Mouse (Mus musculus): ENCODE data around the gene Slc22a4. TPM values are rescaled to one million over a fixed set of nuclear protein-coding genes. Genes with fewer than 3 reads are reported as not detected.
"Not testable (repeated sequence)": the region's sequence is repeated elsewhere in the genome, so short reads cannot be mapped to it uniquely, and the experiment has no call there.

Gene Slc22a4
- polyA plus RNA-seq, 1 experiment from 2014 or later = 2.1 TPM

- DNase-seq (ENCODE audit: low spot score) = no peak
- Histone ChIP-seq H3K9ac (ENCODE audit: low read length) (no peak overlapping the region), H3K36me3 (ENCODE audit: control insufficient read depth, insufficient read depth, low read length) (no peaks in the 10 kb centered on the region), H3K27ac (replicated peaks) (no peak overlapping the region), H3K4me3 (ENCODE audit: low read depth, low read length) (no peak overlapping the region), H3K9me3 (ENCODE audit: control insufficient read depth, low read length) (no peaks in the 10 kb centered on the region), H3K27me3 (ENCODE audit: control insufficient read depth, insufficient read depth, low read length) (no peaks in the 10 kb centered on the region), H3K4me2 (replicated peaks; ENCODE audit: low read depth) (no peak overlapping the region), H3K4me1 (replicated peaks; ENCODE audit: control insufficient read depth, insufficient read depth) (no peaks in the 10 kb centered on the region)
- WGBS = 75% methylated on average over 3 of the region's 3 CpGs
- peak; percentile 57 for TF ChIP-seq CTCF (IDR thresholded peaks at IDR 0.05; ENCODE audit: low read depth)
- no peak for TF ChIP-seq EP300 (optimal IDR thresholded peaks at IDR 0.05)
- ATAC-seq (ENCODE audit: low FRiP score, low TSS enrichment) = no peak
Observed at GRCm38 (mm10) chr11:53977672-53978071, 50.2 kb downstream of the Slc22a4 start.

GRCm38 (mm10) chr11:53975559-53975958, 52.3 kb downstream of the Slc22a4 start:
- no peak overlapping the region for H3K9ac ChIP-seq (ENCODE audit: low read length)

GRCm38 (mm10) chr11:53958984-53959383, 68.9 kb downstream of the Slc22a4 start:
- no peak for ATAC-seq (ENCODE audit: low FRiP score, low TSS enrichment)
- DNase-seq (ENCODE audit: low spot score) = peak; percentile 19

More at GRCm38 (mm10) chr11:53975559-53975958, 52.3 kb downstream of the Slc22a4 start:
- H3K27ac ChIP-seq (replicated peaks) = no peak overlapping the region
- H3K4me2 ChIP-seq (replicated peaks; ENCODE audit: low read depth) = no peak overlapping the region
- ATAC-seq (ENCODE audit: low FRiP score, low TSS enrichment) = no peak
- no peaks in the 10 kb centered on the region for H3K36me3 ChIP-seq (ENCODE audit: control insufficient read depth, insufficient read depth, low read length)
- no peaks in the 10 kb centered on the region for H3K9me3 ChIP-seq (ENCODE audit: control insufficient read depth, low read length)
- no peaks in the 10 kb centered on the region for H3K4me1 ChIP-seq (replicated peaks; ENCODE audit: control insufficient read depth, insufficient read depth)
- TF ChIP-seq EP300 (optimal IDR thresholded peaks at IDR 0.05) (no peak), CTCF (IDR thresholded peaks at IDR 0.05; ENCODE audit: low read depth) (no peak)
- H3K4me3 ChIP-seq (ENCODE audit: low read depth, low read length) = no peak overlapping the region
- no peaks in the 10 kb centered on the region for H3K27me3 ChIP-seq (ENCODE audit: control insufficient read depth, insufficient read depth, low read length)
- no peak for DNase-seq (ENCODE audit: low spot score)

GRCm38 (mm10) chr11:53958176-53958575, 69.7 kb downstream of the Slc22a4 start:
- not testable (repeated sequence) for H3K4me3 ChIP-seq (ENCODE audit: low read depth, low read length); H3K27me3 ChIP-seq (ENCODE audit: control insufficient read depth, insufficient read depth, low read length); H3K36me3 ChIP-seq (ENCODE audit: control insufficient read depth, insufficient read depth, low read length); H3K4me2 ChIP-seq (replicated peaks; ENCODE audit: low read depth); H3K27ac ChIP-seq (replicated peaks); H3K9ac ChIP-seq (ENCODE audit: low read length); H3K9me3 ChIP-seq (ENCODE audit: control insufficient read depth, low read length); ATAC-seq (ENCODE audit: low FRiP score, low TSS enrichment); H3K4me1 ChIP-seq (replicated peaks; ENCODE audit: control insufficient read depth, insufficient read depth)
- peak; percentile 16 for DNase-seq (ENCODE audit: low spot score)
- 24% methylated on average over 3 of the region's 4 CpGs for WGBS
- TF ChIP-seq CTCF (IDR thresholded peaks at IDR 0.05; ENCODE audit: low read depth) = peak; percentile 59

More at GRCm38 (mm10) chr11:53958984-53959383, 68.9 kb downstream of the Slc22a4 start:
- Histone ChIP-seq H3K36me3 (ENCODE audit: control insufficient read depth, insufficient read depth, low read length) (no peaks in the 10 kb centered on the region; the same call in 1 of the 2 replicates), H3K4me3 (ENCODE audit: low read depth, low read length) (no peak overlapping the region), H3K4me2 (replicated peaks; ENCODE audit: low read depth) (no peak overlapping the region), H3K9me3 (ENCODE audit: control insufficient read depth, low read length) (no peaks in the 10 kb centered on the region), H3K27me3 (ENCODE audit: control insufficient read depth, insufficient read depth, low read length) (no peaks in the 10 kb centered on the region), H3K27ac (replicated peaks) (no peak overlapping the region), H3K9ac (ENCODE audit: low read length) (no peak overlapping the region), H3K4me1 (replicated peaks; ENCODE audit: control insufficient read depth, insufficient read depth) (no peaks in the 10 kb centered on the region)
- 46% methylated on average over 3 of the region's 3 CpGs for WGBS
- TF ChIP-seq EP300 (optimal IDR thresholded peaks at IDR 0.05) (no peak), CTCF (IDR thresholded peaks at IDR 0.05; ENCODE audit: low read depth) (peak; percentile 63)

- no peak for TF ChIP-seq EP300 (optimal IDR thresholded peaks at IDR 0.05)
- TF ChIP-seq CTCF (IDR thresholded peaks at IDR 0.05; ENCODE audit: low read depth) = no peak
Observed at GRCm38 (mm10) chr11:53956636-53957035, 71.3 kb downstream of the Slc22a4 start.

GRCm38 (mm10) chr11:53954653-53955052, 73.2 kb downstream of the Slc22a4 start:
- no peaks in the 10 kb centered on the region for H3K9me3 ChIP-seq (ENCODE audit: control insufficient read depth, low read length)
- 83% methylated on average over 3 of the region's 3 CpGs for WGBS
- H3K4me1 ChIP-seq (replicated peaks; ENCODE audit: control insufficient read depth, insufficient read depth) = no peaks in the 10 kb centered on the region
- DNase-seq (ENCODE audit: low spot score) (no peak), ATAC-seq (ENCODE audit: low FRiP score, low TSS enrichment) (no peak)
- no peak overlapping the region for H3K27ac ChIP-seq (replicated peaks)
- no peaks in the 10 kb centered on the region for H3K27me3 ChIP-seq (ENCODE audit: control insufficient read depth, insufficient read depth, low read length)
- no peak overlapping the region for H3K9ac ChIP-seq (ENCODE audit: low read length)
- no peak overlapping the region for H3K4me2 ChIP-seq (replicated peaks; ENCODE audit: low read depth)
- no peak overlapping the region for H3K4me3 ChIP-seq (ENCODE audit: low read depth, low read length)
- H3K36me3 ChIP-seq (ENCODE audit: control insufficient read depth, insufficient read depth, low read length) = no peaks in the 10 kb centered on the region; the same call in 1 of the 2 replicates
- TF ChIP-seq CTCF (IDR thresholded peaks at IDR 0.05; ENCODE audit: low read depth) (no peak), EP300 (optimal IDR thresholded peaks at IDR 0.05) (no peak)

More at GRCm38 (mm10) chr11:53956636-53957035, 71.3 kb downstream of the Slc22a4 start:
- no peak overlapping the region for H3K9ac ChIP-seq (ENCODE audit: low read length)
- no peak overlapping the region for H3K27ac ChIP-seq (replicated peaks)
- DNase-seq (ENCODE audit: low spot score) (no peak), ATAC-seq (ENCODE audit: low FRiP score, low TSS enrichment) (no peak)
- H3K27me3 ChIP-seq (ENCODE audit: control insufficient read depth, insufficient read depth, low read length) = no peaks in the 10 kb centered on the region
- H3K36me3 ChIP-seq (ENCODE audit: control insufficient read depth, insufficient read depth, low read length) = no peaks in the 10 kb centered on the region; the same call in 1 of the 2 replicates
- H3K9me3 ChIP-seq (ENCODE audit: control insufficient read depth, low read length) = no peaks in the 10 kb centered on the region
- WGBS = 76% methylated on average over 1 of the region's 1 CpGs
- no peaks in the 10 kb centered on the region for H3K4me1 ChIP-seq (replicated peaks; ENCODE audit: control insufficient read depth, insufficient read depth)
- no peak overlapping the region for H3K4me3 ChIP-seq (ENCODE audit: low read depth, low read length)
- H3K4me2 ChIP-seq (replicated peaks; ENCODE audit: low read depth) = no peak overlapping the region

- not testable (repeated sequence) for H3K36me3 ChIP-seq (ENCODE audit: control insufficient read depth, insufficient read depth, low read length); H3K27ac ChIP-seq (replicated peaks); H3K27me3 ChIP-seq (ENCODE audit: control insufficient read depth, insufficient read depth, low read length); H3K9me3 ChIP-seq (ENCODE audit: control insufficient read depth, low read length); H3K4me1 ChIP-seq (replicated peaks; ENCODE audit: control insufficient read depth, insufficient read depth); ATAC-seq (ENCODE audit: low FRiP score, low TSS enrichment); H3K4me2 ChIP-seq (replicated peaks; ENCODE audit: low read depth); DNase-seq (ENCODE audit: low spot score); H3K9ac ChIP-seq (ENCODE audit: low read length); H3K4me3 ChIP-seq (ENCODE audit: low read depth, low read length)
- no CpG with 5 or more reads among the region's 3 CpGs for WGBS
Observed at GRCm38 (mm10) chr11:53950133-53950532, 77.8 kb downstream of the Slc22a4 start.
